Mouse (Mus musculus): ENCODE data around the gene Cops8. TPM values are rescaled to one million over a fixed set of nuclear protein-coding genes. Genes with fewer than 3 reads are reported as not detected.

The Cops8 gene
- polyA plus RNA-seq (2014; fragmentation: Illumina TruSeq; extraction: RNeasy Lipid Tissue Mini Kit (QIAGEN cat#74804)) = 122 TPM

GRCm38 (mm10) chr1:90602759-90603560, at the start of gene Cops8:
Cops8 (plus strand) TSS chr1:90602981.

Other genes with a start within 250 kb of the Cops8 start
- 125 TPM for gene Col6a3, start 241.0 kb downstream of the Cops8 start, polyA plus RNA-seq (2014; fragmentation: Illumina TruSeq; extraction: RNeasy Lipid Tissue Mini Kit (QIAGEN cat#74804))